Mouse (Mus musculus): ENCODE data around the gene Vwc2. TPM values are rescaled to one million over a fixed set of nuclear protein-coding genes. Genes with fewer than 3 reads are reported as not detected.

Gene Vwc2
- total RNA-seq, 2 experiments from 2014 or later, result 0.10 TPM; not detected in 1

DNA sequence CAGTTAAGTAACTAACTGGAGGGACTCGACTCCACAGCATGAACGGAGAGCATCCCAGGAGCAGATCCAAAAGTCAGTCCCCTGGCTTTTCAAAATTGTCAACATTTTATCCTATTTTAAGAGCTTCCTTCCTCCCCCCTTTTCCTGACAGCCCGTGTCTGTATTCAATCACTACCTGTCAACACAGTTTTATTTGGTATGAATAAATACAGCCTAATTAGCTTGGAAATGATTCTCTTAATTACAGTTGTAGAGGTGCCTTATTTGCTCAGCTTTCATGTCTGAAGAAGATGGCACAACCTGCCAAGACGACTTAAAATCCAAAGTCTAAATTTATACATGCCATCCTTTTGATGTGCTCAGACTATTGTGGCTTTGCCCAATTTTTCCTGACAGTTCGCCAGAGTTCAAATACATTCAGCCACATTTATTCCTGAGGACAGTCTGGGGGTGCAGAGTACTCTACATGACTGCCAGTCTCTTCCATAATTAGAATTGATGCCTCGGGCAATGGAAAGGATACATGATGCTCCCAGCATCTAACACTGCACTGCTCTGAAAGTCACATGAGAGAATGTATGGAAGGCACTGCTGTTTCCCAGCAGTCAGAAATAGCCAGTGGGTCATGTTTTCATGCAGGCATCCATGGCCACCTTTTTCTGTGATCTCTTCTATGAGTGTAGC, 128.8 kb downstream of the Vwc2 start:
- no peak for DNase-seq

- no peak for DNase-seq
These were observed 143.3 kb downstream of the Vwc2 start for GRCm38 (mm10) chr11:11257348-11257747.

- DNase-seq, result no peak
These were observed 166.1 kb downstream of the Vwc2 start for GRCm38 (mm10) chr11:11280128-11280527.

GRCm38 (mm10) chr11:11283512-11283911, 169.5 kb downstream of the Vwc2 start:
- no peak for DNase-seq

Measured in adrenal gland, postnatal 36 days (tissue).